Mouse (Mus musculus) layer of hippocampus, adult 9-10 months (tissue): ENCODE measurements around the gene Kitl.

ENCODE experiments used
- DNase-seq: peaks from one replicate; pipeline ENCODE4 v3.0.0; 2022; ENCODE audit warnings: low spot score

The Kitl gene

GRCm38 (mm10) chr10:100026778-100027177 is 11.3 kb downstream of the Kitl start:
- DNase-seq, result no peak

GRCm38 (mm10) chr10:100030385-100030784 is 15.0 kb downstream of the Kitl start:
- DNase-seq, result no peak

GRCm38 (mm10) chr10:100030980-100031516 is 15.6 kb downstream of the Kitl start:
- no peak for DNase-seq

- no peak for DNase-seq
Measured at GRCm38 (mm10) chr10:100031631-100032030, 16.2 kb downstream of the Kitl start.

- no peak for DNase-seq
Measured at GRCm38 (mm10) chr10:100032566-100032965, 17.1 kb downstream of the Kitl start.

- no peak for DNase-seq
Measured at GRCm38 (mm10) chr10:100036021-100036420, 20.6 kb downstream of the Kitl start.

GRCm38 (mm10) chr10:100038342-100038898 is 23.0 kb downstream of the Kitl start:
- no peak for DNase-seq

GRCm38 (mm10) chr10:100038994-100039393 is 23.6 kb downstream of the Kitl start:
- no peak for DNase-seq

- DNase-seq, result no peak
Measured at GRCm38 (mm10) chr10:100043748-100044147, 28.3 kb downstream of the Kitl start.

GRCm38 (mm10) chr10:100044153-100044552 is 28.7 kb downstream of the Kitl start:
- DNase-seq, result no peak

- DNase-seq, result no peak
Measured at GRCm38 (mm10) chr10:100051146-100051783, 35.8 kb downstream of the Kitl start.

- DNase-seq, result no peak
Measured at GRCm38 (mm10) chr10:100052404-100052803, 37.0 kb downstream of the Kitl start.

GRCm38 (mm10) chr10:100052911-100053310 is 37.5 kb downstream of the Kitl start:
- DNase-seq, result no peak

- DNase-seq, result peak; percentile 63
Measured at GRCm38 (mm10) chr10:100054006-100054405, 38.6 kb downstream of the Kitl start.

GRCm38 (mm10) chr10:100055082-100055481 is 39.7 kb downstream of the Kitl start:
- DNase-seq, result no peak

GRCm38 (mm10) chr10:100057106-100057623 is 41.7 kb downstream of the Kitl start:
- DNase-seq, result no peak

GRCm38 (mm10) chr10:100059356-100059755 is 43.9 kb downstream of the Kitl start:
- DNase-seq, result no peak

- no peak for DNase-seq
Measured at GRCm38 (mm10) chr10:100065529-100066301, 50.3 kb downstream of the Kitl start.

GRCm38 (mm10) chr10:100066374-100066773 is 50.9 kb downstream of the Kitl start:
- no peak for DNase-seq

- no peak for DNase-seq
Measured at GRCm38 (mm10) chr10:100072641-100073040, 57.2 kb downstream of the Kitl start.

- no peak for DNase-seq
Measured at GRCm38 (mm10) chr10:100073092-100073491, 57.7 kb downstream of the Kitl start.

- no peak for DNase-seq
Measured at GRCm38 (mm10) chr10:100101115-100101514, 85.7 kb downstream of the Kitl start.

GRCm38 (mm10) chr10:100111209-100111608 is 95.8 kb downstream of the Kitl start:
- no peak for DNase-seq
